Mouse (Mus musculus) cortical plate, adult 2 months (tissue): ENCODE data around the gene Krt80. TPM values are rescaled to one million over a fixed set of nuclear protein-coding genes. Genes with fewer than 3 reads are reported as not detected.
A peak's percentile ranks its signal among the peaks of the same experiment; 100 is the strongest.

Experiments
- H3K27ac ChIP-seq: fragments of 200-500 bp; 2 replicates; pipeline ENCODE4 v1.5.1; 2012; ENCODE audit warnings: low read length, control low read depth, inconsistent platforms; ENCODE audit not compliant: insufficient read depth
- H3K4me1 ChIP-seq: fragments of 200-500 bp; 2 replicates; pipeline ENCODE4 v1.6.1; 2011; ENCODE audit warnings: low read length; ENCODE audit not compliant: control insufficient read depth, insufficient read depth
- H3K4me3 ChIP-seq: fragments of 200-500 bp; 2 replicates; pipeline ENCODE4 v1.5.1; 2011; ENCODE audit warnings: mild to moderate bottlenecking, low read length, control low read depth; ENCODE audit not compliant: insufficient read depth
- CTCF ChIP-seq: fragments of 200-500 bp; IDR thresholded peaks from 2 replicates; pipeline ENCODE4 v1.5.1; 2011; ENCODE audit warnings: mild to moderate bottlenecking, control low read depth, low read length; ENCODE audit not compliant: insufficient read depth; ENCODE audit errors: extremely low read depth
- POLR2A ChIP-seq: fragments of 200-500 bp; IDR thresholded peaks from 2 replicates; pipeline ENCODE4 v1.6.1; 2011; ENCODE audit warnings: mild to moderate bottlenecking, low read length, control low read depth; ENCODE audit not compliant: insufficient read depth; ENCODE audit errors: extremely low read depth
- polyA plus RNA-seq: library from polyadenylated mRNA; depleted of rRNA; stranded (reverse); fragments of >200 nt; gene quantifications from 2 replicates; pipeline ENCODE4 v1.2.3, GENCODE M21; 2012

Gene Krt80
- polyA plus RNA-seq, 1 experiment, result 6.2 TPM

DNA sequence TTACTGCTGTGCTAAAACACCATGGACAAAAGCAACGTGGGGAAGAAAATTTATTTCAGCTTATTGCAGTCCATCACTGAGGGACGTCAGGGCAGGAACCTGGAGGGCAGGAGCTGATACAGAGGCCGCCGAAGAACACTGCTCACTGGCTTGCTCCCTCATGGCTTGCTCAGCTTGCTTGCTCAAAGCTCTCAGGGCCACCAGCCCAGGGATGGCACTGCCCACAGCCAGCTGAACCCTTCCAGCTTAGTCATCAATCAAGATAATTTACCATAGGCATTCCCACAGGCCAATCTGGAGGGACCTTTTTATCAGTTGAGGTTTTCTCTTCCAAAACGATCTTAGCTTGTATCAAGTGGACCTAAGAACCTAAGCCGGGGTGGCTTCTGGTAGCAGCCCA is 58.0 kb downstream of the Krt80 start:
- Histone ChIP-seq H3K4me1 (no peaks in the 10 kb centered on the region; the same call in 1 of the 2 replicates), H3K4me3 (no peak overlapping the region), H3K27ac (0 out of 2 replicates have a peak overlapping the region, but pooled peaks have one; percentile 4)
- no peak for TF ChIP-seq POLR2A
- TF ChIP-seq CTCF, result no peak

DNA sequence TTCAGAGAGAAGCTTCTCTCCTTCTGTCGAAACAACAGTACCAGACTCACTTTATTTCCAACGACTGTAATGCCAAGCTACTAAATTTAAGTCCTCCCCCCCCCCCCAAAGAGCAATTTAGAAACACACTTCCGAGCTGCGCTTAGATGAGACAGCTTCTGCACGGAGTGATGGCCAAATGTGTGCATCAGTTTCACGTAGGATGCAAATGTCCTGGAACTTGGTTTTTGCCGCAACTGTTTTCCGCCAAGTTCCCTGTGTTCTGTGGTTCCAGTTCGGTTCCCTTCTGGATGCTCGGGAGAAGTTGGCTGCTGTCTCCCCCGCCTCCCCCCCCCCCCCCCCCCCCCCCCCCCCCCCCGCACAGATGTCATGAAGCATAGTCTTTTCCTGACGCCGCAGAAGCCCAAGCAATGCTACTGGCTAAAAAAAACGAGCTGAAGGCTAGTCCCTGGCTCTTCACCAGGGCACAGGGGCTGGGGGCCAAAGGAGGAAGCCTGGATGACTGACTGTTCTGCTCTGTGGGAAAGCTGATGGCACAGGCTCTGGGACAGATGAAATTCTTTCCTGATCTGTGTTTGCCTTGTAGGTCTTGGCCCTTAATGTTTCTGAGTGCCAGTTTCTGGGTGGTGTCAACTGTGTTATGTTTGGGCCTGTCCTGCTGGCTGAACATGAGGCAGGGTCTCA is 58.7 kb downstream of the Krt80 start:
- Histone ChIP-seq H3K4me3 (no peak overlapping the region), H3K27ac (0 out of 2 replicates have a peak overlapping the region, but pooled peaks have one; percentile 4), H3K4me1 (no peaks in the 10 kb centered on the region; the same call in 1 of the 2 replicates)
- TF ChIP-seq POLR2A (no peak), CTCF (no peak)

DNA sequence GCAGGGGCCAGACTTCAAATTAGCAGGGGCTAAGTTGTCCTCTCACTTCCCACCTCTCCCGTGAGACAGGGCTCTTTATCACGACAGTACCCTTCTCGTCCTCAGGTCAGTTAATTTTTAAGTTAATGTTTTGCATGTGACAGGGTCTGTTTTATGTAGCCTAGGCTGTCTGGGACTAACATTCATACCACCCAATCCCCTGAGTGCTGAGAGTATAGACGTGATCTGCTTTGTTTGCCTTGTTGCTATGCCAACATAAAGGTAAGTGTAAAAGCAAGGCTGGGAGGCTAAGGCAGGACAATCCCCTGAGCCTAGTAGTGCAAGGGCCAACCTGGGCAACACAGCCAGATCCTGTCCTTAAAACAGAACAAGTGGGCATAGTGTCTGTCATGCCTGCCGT is 60.5 kb downstream of the Krt80 start:
- no peak for TF ChIP-seq POLR2A
- no peak for TF ChIP-seq CTCF
- Histone ChIP-seq H3K27ac (no peak overlapping the region), H3K4me3 (no peak overlapping the region), H3K4me1 (no peaks in the 10 kb centered on the region; the same call in 1 of the 2 replicates)

DNA sequence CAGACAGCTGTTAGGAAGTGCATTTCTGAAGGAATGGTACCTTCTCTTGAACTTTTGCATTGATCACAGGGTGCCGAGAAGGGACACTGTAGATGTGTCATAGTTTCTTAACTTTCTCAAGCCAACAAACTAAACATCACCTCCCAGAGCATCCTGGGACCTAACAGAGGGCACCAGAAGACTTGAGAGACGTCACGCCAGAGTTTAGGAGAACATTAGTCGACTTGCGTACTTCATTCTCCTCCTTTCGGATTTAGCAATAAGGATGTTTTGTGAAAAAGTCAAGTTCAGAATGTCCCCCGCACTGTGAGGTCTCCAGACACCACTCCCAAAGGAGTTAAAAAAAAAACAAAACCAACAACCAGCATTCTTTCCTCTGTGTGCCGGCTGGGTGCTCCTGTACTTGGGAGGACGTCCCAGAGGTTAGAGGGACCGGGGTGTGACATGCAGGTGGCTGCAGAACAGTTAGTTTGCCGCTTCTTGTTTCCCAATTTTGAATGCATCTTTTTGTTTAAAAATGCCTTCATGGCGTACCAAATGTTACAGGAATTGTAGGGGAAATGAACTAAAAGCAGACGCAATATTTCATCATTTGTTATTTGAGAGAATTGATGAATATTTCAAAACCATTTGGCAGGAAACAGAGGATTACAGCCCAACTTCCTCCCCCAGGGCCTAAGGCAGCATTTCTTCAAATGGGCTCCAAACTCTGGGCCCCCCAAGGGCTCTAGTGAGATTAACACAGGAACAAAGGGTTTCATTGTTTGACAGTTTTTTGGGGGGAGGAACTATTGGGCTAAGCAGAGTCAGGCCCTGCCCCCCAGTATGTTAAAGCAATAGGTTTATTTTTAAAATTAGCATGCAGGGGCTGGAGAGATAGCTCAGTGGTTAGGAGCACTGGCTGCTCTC is 61.3 kb downstream of the Krt80 start:
- Histone ChIP-seq H3K4me1 (no peaks in the 10 kb centered on the region; the same call in 1 of the 2 replicates), H3K27ac (no peak overlapping the region), H3K4me3 (no peak overlapping the region)
- no peak for TF ChIP-seq POLR2A
- no peak for TF ChIP-seq CTCF

DNA sequence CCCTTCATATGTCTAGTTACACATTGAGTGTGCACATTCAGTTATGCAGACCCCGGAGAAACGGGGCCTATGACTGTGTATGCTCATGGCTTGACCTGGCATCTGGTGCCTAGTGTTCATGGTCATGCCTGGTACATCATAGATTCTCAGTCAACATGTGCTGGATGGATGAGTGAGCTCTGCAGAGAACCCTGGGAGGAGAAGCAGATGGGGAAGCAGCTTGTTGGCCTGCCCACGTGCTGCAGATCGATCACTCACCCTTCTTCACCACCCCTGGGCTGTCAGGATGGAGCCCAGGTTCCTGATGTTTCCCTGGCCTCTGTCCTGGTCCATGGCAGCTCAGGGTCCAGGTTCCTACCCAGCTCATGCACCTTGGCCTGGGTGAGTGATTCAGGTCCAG is 63.5 kb downstream of the Krt80 start:
- no peak overlapping the region for H3K27ac ChIP-seq
- H3K4me1 ChIP-seq, result no peaks in the 10 kb centered on the region; the same call in 1 of the 2 replicates
- no peak for TF ChIP-seq POLR2A
- TF ChIP-seq CTCF, result no peak
- H3K4me3 ChIP-seq, result no peak overlapping the region

DNA sequence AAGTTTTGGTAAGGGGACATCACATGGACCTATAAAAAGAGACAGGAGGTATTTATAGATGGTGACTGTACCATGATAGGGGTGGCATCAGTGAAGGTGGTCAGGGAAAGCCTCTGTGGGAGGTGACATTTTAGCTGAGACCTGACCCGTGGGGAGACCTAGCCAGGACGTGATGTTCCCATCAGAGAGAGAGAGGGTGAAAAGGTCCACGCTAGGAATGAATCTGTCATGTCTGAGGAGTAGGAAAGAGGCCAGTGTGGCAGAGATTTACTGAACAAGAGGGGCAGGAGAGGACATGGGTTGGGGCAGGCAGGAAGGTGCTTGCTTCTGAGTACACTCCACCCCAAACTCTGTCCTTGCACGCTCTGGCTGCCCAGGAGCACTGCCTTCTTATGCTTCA is 66.1 kb downstream of the Krt80 start:
- Histone ChIP-seq H3K4me3 (no peak overlapping the region), H3K27ac (no peak overlapping the region), H3K4me1 (no peaks in the 10 kb centered on the region)
- TF ChIP-seq CTCF, result no peak
- no peak for TF ChIP-seq POLR2A

DNA sequence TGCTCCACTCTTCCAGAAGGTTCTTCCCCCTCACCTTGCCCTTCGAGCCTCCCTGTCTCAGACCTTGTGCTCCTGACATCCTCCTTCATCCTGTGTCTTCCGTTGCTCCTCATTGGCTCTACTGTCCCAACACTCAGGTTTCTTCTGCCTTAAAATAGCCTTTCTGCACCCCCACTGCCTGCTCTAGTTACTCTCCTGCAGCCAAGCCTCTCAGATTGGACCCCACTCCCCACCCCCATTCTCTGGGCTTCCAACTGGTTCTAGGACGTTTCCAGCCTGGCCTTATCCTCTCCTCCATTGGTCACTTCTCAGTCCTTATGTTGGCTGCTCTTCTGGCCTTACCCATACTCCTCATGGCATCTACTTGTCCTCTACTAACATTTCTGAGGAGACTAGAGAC is 67.8 kb downstream of the Krt80 start:
- Histone ChIP-seq H3K27ac (no peak overlapping the region), H3K4me1 (no peaks in the 10 kb centered on the region), H3K4me3 (no peak overlapping the region)
- no peak for TF ChIP-seq POLR2A
- no peak for TF ChIP-seq CTCF

DNA sequence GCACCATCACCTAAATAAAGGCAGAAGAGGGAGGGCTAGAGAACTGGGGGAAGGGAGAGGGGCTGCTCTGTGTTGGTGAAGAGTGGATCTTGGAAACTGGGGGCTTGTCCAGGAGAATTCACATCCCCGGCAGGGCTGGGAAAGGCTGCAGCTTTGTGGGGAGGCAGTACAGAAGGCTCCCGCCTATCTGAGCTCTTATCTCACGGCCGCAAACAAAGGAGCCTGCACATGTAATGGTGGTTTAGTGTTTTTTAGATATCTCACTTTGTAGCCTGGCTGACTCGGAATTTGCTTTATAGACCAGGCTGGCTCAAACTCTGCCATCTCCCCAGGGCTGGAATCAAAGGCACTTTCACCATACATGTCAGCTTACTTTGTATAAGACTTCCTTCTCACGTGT is 69.8 kb downstream of the Krt80 start:
- Histone ChIP-seq H3K4me3 (no peak overlapping the region), H3K4me1 (no peaks in the 10 kb centered on the region), H3K27ac (no peak overlapping the region)
- TF ChIP-seq CTCF (no peak), POLR2A (no peak)

DNA sequence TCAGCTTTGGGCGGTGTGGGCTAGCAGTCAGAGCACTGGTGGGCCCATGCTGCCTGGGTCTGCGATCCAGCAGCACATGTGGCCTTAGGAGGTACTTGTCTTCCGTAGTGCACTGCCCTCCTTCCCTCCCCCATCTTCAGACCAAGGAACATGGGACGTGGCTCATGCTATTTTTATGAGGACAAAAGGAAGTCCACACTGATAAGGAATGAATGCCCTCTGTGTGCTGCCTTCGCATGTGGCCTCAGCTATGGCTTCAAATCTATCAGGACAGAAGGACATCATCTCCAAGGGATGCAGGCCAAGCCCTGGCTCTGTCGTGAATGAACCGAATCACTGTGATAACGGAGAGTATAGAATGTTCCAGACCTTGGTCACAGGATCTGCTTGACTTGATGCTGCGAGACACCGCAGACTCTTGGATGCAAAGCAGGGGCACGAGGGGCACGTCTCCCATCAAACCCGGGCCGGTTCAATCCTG is 70.4 kb downstream of the Krt80 start:
- TF ChIP-seq CTCF (no peak), POLR2A (no peak)
- Histone ChIP-seq H3K4me1 (no peaks in the 10 kb centered on the region), H3K27ac (no peak overlapping the region), H3K4me3 (no peak overlapping the region)
